Mouse (Mus musculus): ENCODE measurements around the gene Gm6169.
"Not testable (repeated sequence)": the region's sequence is repeated elsewhere in the genome, so short reads cannot be mapped to it uniquely, and the experiment has no call there.

The Gm6169 gene

GRCm38 (mm10) chr13:97070931-97071625 is 28.0 kb downstream of the Gm6169 start:
- DNase-seq (ENCODE audit: low spot score in 2 of 2) = peak; percentile 12 to 28

DNA sequence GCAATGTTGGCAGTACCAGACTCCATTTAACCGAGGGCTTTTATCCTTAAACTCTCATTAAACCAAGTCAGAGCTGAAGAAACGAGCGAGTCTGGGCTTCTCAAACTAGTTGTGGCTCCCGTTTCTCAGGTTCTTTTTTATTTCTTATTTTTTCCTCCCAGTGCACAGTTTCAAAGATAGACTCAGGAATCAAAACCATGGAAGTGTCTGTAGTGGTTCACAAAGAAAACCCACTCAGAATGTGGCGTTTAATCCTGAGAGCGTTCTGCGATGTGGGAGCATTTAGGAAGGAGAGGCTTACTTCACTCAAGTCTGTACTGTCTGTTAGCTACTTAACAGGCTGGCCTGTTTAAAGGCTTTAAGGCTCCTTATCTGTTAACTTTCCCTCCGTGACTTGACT is 30.9 kb downstream of the Gm6169 start:
- no peak for DNase-seq (ENCODE audit: low spot score in 2 of 2)

DNA sequence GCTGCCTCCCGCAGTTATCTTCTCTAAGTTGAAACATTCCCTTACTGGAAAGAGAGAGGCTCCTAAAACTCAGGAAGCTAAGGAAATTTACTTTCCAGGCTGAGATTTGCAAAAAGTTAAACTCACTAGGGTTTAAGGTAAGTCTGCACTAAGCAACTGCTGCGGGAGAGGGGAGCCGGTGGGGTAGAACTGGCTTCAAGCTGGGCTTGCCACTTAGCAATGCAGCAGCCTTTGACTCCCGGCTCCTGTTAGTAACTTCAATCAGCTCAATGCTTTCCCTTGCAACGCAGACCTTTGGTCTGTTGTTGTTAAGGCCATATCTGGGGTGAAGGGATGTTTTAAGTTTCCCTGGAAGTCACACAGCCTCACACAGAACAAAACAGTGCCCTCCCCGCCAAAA is 31.3 kb downstream of the Gm6169 start:
- DNase-seq (ENCODE audit: low spot score in 2 of 2) = no peak

DNA sequence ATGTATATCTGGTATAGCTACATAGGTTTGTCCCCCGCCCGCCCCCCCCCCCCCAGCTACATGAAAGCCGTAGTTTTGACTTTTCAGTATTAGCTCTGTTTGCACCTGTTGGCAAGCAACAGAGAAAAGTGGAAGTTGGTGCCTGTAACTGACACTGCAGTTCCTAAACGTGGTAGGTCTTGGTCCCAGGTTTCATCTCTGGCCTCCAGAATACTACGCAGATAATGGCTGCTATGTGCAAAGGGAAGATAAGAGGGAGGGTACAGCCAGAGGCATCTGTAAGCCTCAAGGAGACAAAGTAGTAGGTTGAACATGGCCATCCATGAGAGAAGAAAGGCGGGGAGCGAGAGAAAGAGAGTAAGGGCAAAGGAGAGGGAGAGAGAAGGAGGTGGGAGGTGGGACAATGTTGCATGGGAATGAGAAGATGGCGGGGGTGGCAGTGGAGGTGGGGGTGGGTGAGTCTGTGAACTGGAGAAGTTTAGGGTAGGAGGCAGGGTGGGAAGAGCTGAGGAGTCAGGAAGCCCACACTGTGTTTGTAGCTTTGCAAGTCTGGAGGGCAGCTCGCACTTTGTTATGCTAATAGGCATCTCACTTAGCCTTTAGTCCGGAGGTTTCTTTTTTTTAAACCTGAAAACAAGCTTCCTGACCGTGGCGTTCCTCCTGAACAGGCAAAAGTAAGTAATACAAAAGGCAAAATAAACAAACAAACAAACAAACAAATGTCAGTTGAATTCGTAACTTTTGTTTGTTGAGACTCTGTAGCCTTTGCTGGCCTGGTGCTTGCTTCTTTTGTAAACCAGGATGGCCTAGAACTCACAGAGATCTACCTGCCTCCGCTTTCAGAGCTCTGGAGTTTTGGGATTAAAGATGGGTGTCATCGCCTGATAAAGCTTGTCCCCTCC is 32.1 kb downstream of the Gm6169 start, which contains the start of gene Fam169a:
Fam169a (plus strand) TSS at position 638 of the 902 bp plus-strand sequence.
- DNase-seq (ENCODE audit: low spot score in 2 of 2) = no peak

GRCm38 (mm10) chr13:97064844-97065621 is 34.0 kb downstream of the Gm6169 start:
- not testable (repeated sequence) for DNase-seq (ENCODE audit: low spot score in 2 of 2)

GRCm38 (mm10) chr13:97064413-97064812 is 34.6 kb downstream of the Gm6169 start:
- no peak for DNase-seq (ENCODE audit: low spot score in 2 of 2)

- DNase-seq (ENCODE audit: low spot score in 2 of 2) = no peak
Observed at GRCm38 (mm10) chr13:97063431-97063830, 35.6 kb downstream of the Gm6169 start.

DNA sequence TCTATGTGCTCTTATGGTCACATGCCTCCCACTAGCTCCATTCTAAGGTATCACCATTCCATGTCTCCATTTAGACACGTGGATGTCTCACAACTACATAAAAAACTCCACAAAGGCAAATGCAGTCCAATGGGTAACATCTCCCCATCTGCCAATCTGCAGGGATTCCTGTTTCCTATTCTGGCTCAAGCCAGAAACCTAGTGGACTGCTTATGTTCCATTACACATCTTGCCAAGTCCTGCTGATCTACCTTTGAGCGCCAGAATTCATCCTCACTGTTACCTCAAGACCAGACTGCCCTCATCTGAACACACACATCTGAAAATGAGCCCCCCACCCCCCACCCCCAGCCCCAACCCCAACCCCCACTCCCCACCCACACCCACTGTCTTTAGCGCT is 36.9 kb downstream of the Gm6169 start:
- no peak for DNase-seq (ENCODE audit: low spot score in 2 of 2)

GRCm38 (mm10) chr13:97060331-97060730 is 38.7 kb downstream of the Gm6169 start:
- DNase-seq (ENCODE audit: low spot score in 2 of 2) = no peak

GRCm38 (mm10) chr13:97059746-97060145 is 39.3 kb downstream of the Gm6169 start:
- no peak for DNase-seq (ENCODE audit: low spot score in 2 of 2)

DNA sequence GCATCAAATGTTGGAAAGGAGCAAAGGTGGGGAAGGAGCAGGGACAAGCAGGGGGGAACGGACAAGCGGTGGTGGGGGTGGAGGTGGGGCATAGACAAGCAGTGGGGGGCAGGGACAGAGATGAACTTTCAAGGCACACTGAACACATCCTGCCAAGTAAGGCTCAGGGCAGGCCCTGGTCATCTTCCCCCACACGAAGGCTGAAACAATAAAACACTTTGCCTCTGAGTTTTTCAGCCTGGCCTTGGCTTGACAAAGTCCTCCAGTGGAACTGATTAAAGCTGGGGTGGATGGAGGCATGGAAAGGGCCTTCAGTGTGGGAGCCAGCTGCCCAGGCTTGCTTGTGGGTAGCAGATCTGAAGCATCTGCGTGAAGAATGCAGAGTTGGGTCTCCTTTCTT is 41.2 kb downstream of the Gm6169 start:
- no peak for DNase-seq (ENCODE audit: low spot score in 2 of 2)

GRCm38 (mm10) chr13:97053844-97054243 is 45.2 kb downstream of the Gm6169 start:
- DNase-seq (ENCODE audit: low spot score in 2 of 2) = no peak

DNA sequence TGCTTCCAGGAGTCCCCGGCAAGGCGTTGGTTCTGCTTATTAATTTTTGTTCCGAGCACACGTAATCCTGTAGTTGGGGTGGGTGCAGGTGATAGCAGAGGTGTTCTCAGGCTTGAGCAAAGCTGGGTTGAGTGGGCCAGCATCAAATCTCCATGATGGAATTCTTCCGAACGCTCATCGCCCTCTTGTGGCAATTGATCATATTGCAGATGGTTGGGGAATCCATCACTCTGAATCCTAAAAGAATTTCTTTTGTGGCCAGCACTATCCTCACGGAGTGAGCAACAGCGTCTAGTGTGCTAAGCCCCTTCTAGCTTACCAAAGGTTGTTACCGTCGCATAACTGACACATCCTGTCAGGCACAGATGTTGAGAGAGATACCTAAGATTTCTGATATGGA is 46.4 kb downstream of the Gm6169 start:
- DNase-seq (ENCODE audit: low spot score in 2 of 2) = peak; percentile 80 to 88

- DNase-seq (ENCODE audit: low spot score in 2 of 2) = peak; percentile 7 to 11
Observed at GRCm38 (mm10) chr13:97051158-97051557, 47.9 kb downstream of the Gm6169 start.

All from frontal cortex, postnatal 36 days (tissue).